Mouse (Mus musculus) brain, embryonic 14.5 days (tissue): ENCODE measurements at regions not wholly inside any gene's neighbourhood (a gene's known extent, or its start where the extent isn't known, plus 50 kb on each side); places are given as distances from the start of the nearest gene placed in this dataset.

Experiments used
- CTCF ChIP-seq: fragments of 200-500 bp; IDR thresholded peaks from 2 replicates; pipeline ENCODE4 v1.5.1; 2012; ENCODE audit warnings: inconsistent platforms, mild to moderate bottlenecking, moderate library complexity, borderline replicate concordance; ENCODE audit not compliant: insufficient read depth, insufficient read length; ENCODE audit errors: extremely low read depth
- POLR2A ChIP-seq: fragments of 200-500 bp; IDR thresholded peaks from 2 replicates; pipeline ENCODE4 v1.6.1; 2012; ENCODE audit warnings: mild to moderate bottlenecking, inconsistent platforms, borderline replicate concordance; ENCODE audit not compliant: poor library complexity, insufficient read depth, insufficient read length, severe bottlenecking; ENCODE audit errors: extremely low read depth

DNA sequence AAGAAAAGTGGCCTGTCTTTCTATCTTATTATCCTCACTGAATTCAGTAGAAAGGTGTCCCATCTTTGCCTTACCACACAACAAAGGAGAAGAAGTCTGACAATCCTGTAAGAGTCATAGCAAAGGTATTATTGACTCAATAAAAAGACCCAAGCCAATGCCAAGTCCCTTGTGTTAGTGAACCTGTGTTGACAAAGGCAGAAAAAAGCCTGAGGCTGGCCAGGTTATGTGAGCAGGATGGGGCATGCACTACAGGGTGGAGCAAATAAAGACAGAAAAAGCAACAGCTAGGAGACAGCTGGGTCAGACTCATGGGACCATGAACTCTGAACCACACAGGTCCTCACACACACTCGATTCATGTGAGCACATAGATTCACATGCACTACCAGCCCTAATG lies 59.7 kb upstream of the Hpf1 start:
- no peak for TF ChIP-seq CTCF
- TF ChIP-seq POLR2A, result no peak
